Mouse (Mus musculus): ENCODE data around the gene Arf4. TPM values are rescaled to one million over a fixed set of nuclear protein-coding genes. Genes with fewer than 3 reads are reported as not detected.
"Not testable (repeated sequence)": the region's sequence is repeated elsewhere in the genome, so short reads cannot be mapped to it uniquely, and the experiment has no call there.

Gene Arf4
- total RNA-seq, 1 experiment from 2014 or later, result 160 TPM

- no peak for DNase-seq
These were observed 24.6 kb downstream of the Arf4 start for GRCm38 (mm10) chr14:26662488-26662887.

- DNase-seq, result no peak
These were observed 26.0 kb downstream of the Arf4 start for GRCm38 (mm10) chr14:26663851-26664250.

GRCm38 (mm10) chr14:26667991-26668370 lies 30.1 kb downstream of the Arf4 start:
- no peak for DNase-seq

GRCm38 (mm10) chr14:26668371-26669291 lies 30.8 kb downstream of the Arf4 start:
- peak; percentile 17 for DNase-seq

- DNase-seq, result peak; percentile 81
These were observed 31.6 kb downstream of the Arf4 start, which contains the start of gene Pde12 for GRCm38 (mm10) chr14:26669292-26670073. Pde12 (minus strand) TSS chr14:26669883.

- DNase-seq, result no peak
These were observed 33.1 kb downstream of the Arf4 start for GRCm38 (mm10) chr14:26670964-26671363.

GRCm38 (mm10) chr14:26671870-26672615 lies 34.2 kb downstream of the Arf4 start:
- DNase-seq, result not testable (repeated sequence)

- DNase-seq, result not testable (repeated sequence)
These were observed 36.7 kb downstream of the Arf4 start for GRCm38 (mm10) chr14:26674476-26675169.

- peak; percentile 27 for DNase-seq
These were observed 37.5 kb downstream of the Arf4 start for GRCm38 (mm10) chr14:26675371-26675770.

- DNase-seq, result no peak
These were observed 37.9 kb downstream of the Arf4 start for GRCm38 (mm10) chr14:26675791-26676190.

GRCm38 (mm10) chr14:26690727-26691126 lies 52.9 kb downstream of the Arf4 start:
- DNase-seq, result no peak

- no peak for DNase-seq
These were observed 53.5 kb downstream of the Arf4 start for GRCm38 (mm10) chr14:26691363-26691762.

- DNase-seq, result no peak
These were observed 55.1 kb downstream of the Arf4 start, which contains the start of gene Dnah12 for GRCm38 (mm10) chr14:26692974-26693373. Dnah12 (plus strand) TSS chr14:26693274.

GRCm38 (mm10) chr14:26697912-26698311 lies 60.0 kb downstream of the Arf4 start:
- DNase-seq, result no peak

- not testable (repeated sequence) for DNase-seq
These were observed 67.4 kb downstream of the Arf4 start for GRCm38 (mm10) chr14:26705246-26705645.

Small RNAs within 50 kb of the gene (microRNA-seq; reads per million reads assigned to microRNA genes)
- 0 to 0.69 reads per million in 2 experiments for gene Mir7672

Other genes with a start within 250 kb of the Arf4 start
- gene Slmap, start 103.1 kb upstream of the Arf4 start, total RNA-seq (2021), result 85.2 and 92.0 TPM in 2 replicates
- gene Dennd6a, start 64.2 kb upstream of the Arf4 start, total RNA-seq (2021), result 39.1 and 41.2 TPM in 2 replicates
- 9.0 and 10.0 TPM in 2 replicates for gene Pde12, start 31.8 kb downstream of the Arf4 start, total RNA-seq (2021)
- not detected in 2 replicates for gene Dnah12, start 55.2 kb downstream of the Arf4 start, total RNA-seq (2021)